Mouse (Mus musculus): ENCODE results near the gene Nfatc2.

DNA sequence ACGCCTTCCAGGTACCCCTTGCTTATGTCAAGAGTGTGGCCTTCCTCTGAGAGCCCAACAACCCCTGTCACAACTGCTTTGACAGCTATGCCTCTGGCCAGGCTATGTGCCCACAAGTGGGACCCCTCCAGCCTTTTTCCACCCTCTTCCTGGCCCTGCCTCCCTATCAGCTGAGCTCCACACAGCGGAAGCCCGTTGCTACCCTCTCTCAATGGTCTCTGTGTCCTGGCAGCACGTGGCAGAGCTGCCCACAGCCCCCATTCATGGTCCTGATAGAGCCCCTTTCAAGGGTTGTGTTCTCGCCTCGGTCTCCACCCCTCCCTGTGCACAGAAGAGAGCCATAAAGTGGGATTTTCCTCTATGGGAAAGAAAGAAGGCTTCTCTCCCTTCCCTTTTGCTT is 97.7 kb downstream of the Nfatc2 start:
- TF ChIP-seq MAX (IDR thresholded peaks at IDR 0.05) (no peak), CTCF (IDR thresholded peaks at IDR 0.05; ENCODE audit: control insufficient read depth, insufficient read depth, insufficient read length) (no peak), USF1 (IDR thresholded peaks at IDR 0.05; ENCODE audit: low read depth) (no peak), MYOD1 (IDR thresholded peaks at IDR 0.05; ENCODE audit: control insufficient read depth, insufficient read length, low read depth) (no peak), CEBPB (IDR thresholded peaks at IDR 0.05; ENCODE audit: low read depth) (no peak), MYOG (IDR thresholded peaks at IDR 0.05; ENCODE audit: control insufficient read depth, extremely low read depth, insufficient read length) (no peak), FOSL1 (IDR thresholded peaks at IDR 0.05; ENCODE audit: insufficient read depth, low read length, poor library complexity, severe bottlenecking) (no peak)

Data from C2C12 (cell line).